Mouse (Mus musculus): ENCODE data around the gene Sertad4. TPM values are rescaled to one million over a fixed set of nuclear protein-coding genes. Genes with fewer than 3 reads are reported as not detected.
A peak's percentile ranks its signal among the peaks of the same experiment; 100 is the strongest.

Gene Sertad4
- polyA plus RNA-seq, 1 experiment from 2014 or later, result 25.2 TPM

- WGBS, result 77% methylated on average over 5 of the region's 5 CpGs
- peaks cover 31% of the 10 kb centered on the region for H3K4me1 ChIP-seq
- H3K36me3 ChIP-seq, result peaks cover 39% of the 10 kb centered on the region
- H3K9ac ChIP-seq, result no peak overlapping the region
- ATAC-seq (ENCODE audit: low FRiP score, low read depth), result no peak
- no peak overlapping the region for H3K4me2 ChIP-seq (replicated peaks)
- no peak overlapping the region for H3K27ac ChIP-seq
- H3K9me3 ChIP-seq, result no peaks in the 10 kb centered on the region
- peaks cover 16% of the 10 kb centered on the region; the same call in 1 of the 2 replicates for H3K27me3 ChIP-seq (replicated peaks)
- no peak overlapping the region for H3K4me3 ChIP-seq
Observed at GRCm38 (mm10) chr1:192849616-192850015, 5.9 kb downstream of the Sertad4 start.

- no peaks in the 10 kb centered on the region for H3K9me3 ChIP-seq
- peaks cover 39% of the 10 kb centered on the region for H3K36me3 ChIP-seq
- 37% methylated on average over 3 of the region's 3 CpGs for WGBS
- H3K4me1 ChIP-seq, result peaks cover 18% of the 10 kb centered on the region
- H3K27ac ChIP-seq, result no peak overlapping the region
- no peak overlapping the region for H3K4me2 ChIP-seq (replicated peaks)
- no peak for ATAC-seq (ENCODE audit: low FRiP score, low read depth)
- 0 out of 2 replicates have a peak, but pooled peaks cover 4% of the 10 kb centered on the region for H3K27me3 ChIP-seq (replicated peaks)
- no peak overlapping the region for H3K9ac ChIP-seq
- no peak overlapping the region for H3K4me3 ChIP-seq
Observed at GRCm38 (mm10) chr1:192847254-192847653, 8.3 kb downstream of the Sertad4 start.

GRCm38 (mm10) chr1:192841094-192841813 is 14.3 kb downstream of the Sertad4 start:
- Histone ChIP-seq H3K9me3 (no peaks in the 10 kb centered on the region), H3K4me3 (no peak overlapping the region), H3K27me3 (replicated peaks) (no peaks in the 10 kb centered on the region), H3K4me2 (replicated peaks) (no peak overlapping the region), H3K9ac (no peak overlapping the region), H3K27ac (no peak overlapping the region), H3K36me3 (peaks cover 6% of the 10 kb centered on the region; the same call in 1 of the 2 replicates), H3K4me1 (no peaks in the 10 kb centered on the region)
- WGBS, result 87% methylated on average over 9 of the region's 9 CpGs
- ATAC-seq (ENCODE audit: low FRiP score, low read depth), result no peak

- H3K4me1 ChIP-seq, result no peaks in the 10 kb centered on the region; the same call in 1 of the 2 replicates
- no peaks in the 10 kb centered on the region for H3K27me3 ChIP-seq (replicated peaks)
- H3K9ac ChIP-seq, result no peak overlapping the region
- H3K36me3 ChIP-seq, result peaks cover 3% of the 10 kb centered on the region; the same call in 1 of the 2 replicates
- 91% methylated on average over 2 of the region's 2 CpGs for WGBS
- no peak for ATAC-seq (ENCODE audit: low FRiP score, low read depth)
- no peaks in the 10 kb centered on the region for H3K9me3 ChIP-seq
- H3K4me2 ChIP-seq (replicated peaks), result no peak overlapping the region
- no peak overlapping the region for H3K27ac ChIP-seq
- H3K4me3 ChIP-seq, result no peak overlapping the region
Observed at GRCm38 (mm10) chr1:192840655-192841054, 14.9 kb downstream of the Sertad4 start.

- Histone ChIP-seq H3K9ac (peak overlapping the region; percentile 61), H3K4me1 (peaks cover 42% of the 10 kb centered on the region), H3K27me3 (replicated peaks) (peaks cover 18% of the 10 kb centered on the region), H3K4me3 (peak overlapping the region; percentile 32), H3K27ac (peak overlapping the region; percentile 94), H3K36me3 (no peaks in the 10 kb centered on the region), H3K4me2 (replicated peaks) (peak overlapping the region; percentile 66), H3K9me3 (no peaks in the 10 kb centered on the region)
- WGBS, result under 1% methylated on average over 18 of the region's 18 CpGs
- ATAC-seq (ENCODE audit: low FRiP score, low read depth), result peak; percentile 67
Observed at GRCm38 (mm10) chr1:192835211-192835681, 20.3 kb downstream of the Sertad4 start.

GRCm38 (mm10) chr1:192834361-192835210 is 21.0 kb downstream of the Sertad4 start:
- H3K9me3 ChIP-seq, result no peaks in the 10 kb centered on the region
- WGBS, result under 1% methylated on average over 63 of the region's 63 CpGs
- peak overlapping the region; percentile 32 for H3K4me3 ChIP-seq
- H3K27ac ChIP-seq, result peak overlapping the region; percentile 94
- no peaks in the 10 kb centered on the region for H3K36me3 ChIP-seq
- H3K27me3 ChIP-seq (replicated peaks), result peaks cover 18% of the 10 kb centered on the region
- H3K9ac ChIP-seq, result peak overlapping the region; percentile 61
- peak; percentile 95 for ATAC-seq (ENCODE audit: low FRiP score, low read depth)
- peaks cover 45% of the 10 kb centered on the region for H3K4me1 ChIP-seq
- H3K4me2 ChIP-seq (replicated peaks), result peak overlapping the region; percentile 66

- peaks cover 18% of the 10 kb centered on the region for H3K27me3 ChIP-seq (replicated peaks)
- no peak overlapping the region for H3K4me3 ChIP-seq
- H3K9me3 ChIP-seq, result no peaks in the 10 kb centered on the region
- peaks cover 50% of the 10 kb centered on the region for H3K4me1 ChIP-seq
- H3K9ac ChIP-seq, result no peak overlapping the region
- 10% methylated on average over 26 of the region's 26 CpGs for WGBS
- peak overlapping the region; percentile 66 for H3K4me2 ChIP-seq (replicated peaks)
- H3K36me3 ChIP-seq, result no peaks in the 10 kb centered on the region
- no peak overlapping the region for H3K27ac ChIP-seq
- ATAC-seq (ENCODE audit: low FRiP score, low read depth), result no peak
Observed at GRCm38 (mm10) chr1:192833586-192833985, 22.0 kb downstream of the Sertad4 start.

- no peaks in the 10 kb centered on the region for H3K9me3 ChIP-seq
- H3K36me3 ChIP-seq, result no peaks in the 10 kb centered on the region
- H3K4me1 ChIP-seq, result peaks cover 50% of the 10 kb centered on the region
- H3K9ac ChIP-seq, result no peak overlapping the region
- 34% methylated on average over 4 of the region's 4 CpGs for WGBS
- no peak overlapping the region for H3K4me3 ChIP-seq
- no peak for ATAC-seq (ENCODE audit: low FRiP score, low read depth)
- no peak overlapping the region for H3K27ac ChIP-seq
- peak overlapping the region; percentile 66; the same call in 1 of the 2 replicates for H3K4me2 ChIP-seq (replicated peaks)
- H3K27me3 ChIP-seq (replicated peaks), result peaks cover 18% of the 10 kb centered on the region
Observed at GRCm38 (mm10) chr1:192833097-192833496, 22.5 kb downstream of the Sertad4 start.

- H3K9ac ChIP-seq, result no peak overlapping the region
- H3K9me3 ChIP-seq, result no peaks in the 10 kb centered on the region
- H3K4me3 ChIP-seq, result no peak overlapping the region
- no peak for ATAC-seq (ENCODE audit: low FRiP score, low read depth)
- peaks cover 50% of the 10 kb centered on the region for H3K4me1 ChIP-seq
- H3K36me3 ChIP-seq, result no peaks in the 10 kb centered on the region
- no peak overlapping the region for H3K27ac ChIP-seq
- H3K27me3 ChIP-seq (replicated peaks), result peaks cover 18% of the 10 kb centered on the region
- no peak overlapping the region for H3K4me2 ChIP-seq (replicated peaks)
- 68% methylated on average over 2 of the region's 2 CpGs for WGBS
Observed at GRCm38 (mm10) chr1:192832338-192832737, 23.2 kb downstream of the Sertad4 start.

- Histone ChIP-seq H3K4me2 (replicated peaks) (no peak overlapping the region), H3K4me1 (peaks cover 54% of the 10 kb centered on the region), H3K36me3 (no peaks in the 10 kb centered on the region), H3K27ac (peak overlapping the region; percentile 26; the same call in 1 of the 2 replicates), H3K27me3 (replicated peaks) (peaks cover 20% of the 10 kb centered on the region), H3K9me3 (no peaks in the 10 kb centered on the region), H3K4me3 (no peak overlapping the region), H3K9ac (no peak overlapping the region)
- WGBS, result 6% methylated on average over 6 of the region's 6 CpGs
- ATAC-seq (ENCODE audit: low FRiP score, low read depth), result no peak
Observed at GRCm38 (mm10) chr1:192830444-192830843, 25.1 kb downstream of the Sertad4 start.

- Histone ChIP-seq H3K27me3 (replicated peaks) (peaks cover 18% of the 10 kb centered on the region), H3K9me3 (no peaks in the 10 kb centered on the region), H3K9ac (no peak overlapping the region), H3K27ac (no peak overlapping the region), H3K4me1 (peaks cover 40% of the 10 kb centered on the region), H3K4me2 (replicated peaks) (no peak overlapping the region), H3K4me3 (no peak overlapping the region), H3K36me3 (no peaks in the 10 kb centered on the region)
- no peak for ATAC-seq (ENCODE audit: low FRiP score, low read depth)
- WGBS, result 54% methylated on average over 7 of the region's 7 CpGs
Observed at GRCm38 (mm10) chr1:192828928-192829327, 26.6 kb downstream of the Sertad4 start.

GRCm38 (mm10) chr1:192827955-192828354 is 27.6 kb downstream of the Sertad4 start:
- Histone ChIP-seq H3K27me3 (replicated peaks) (peaks cover 10% of the 10 kb centered on the region), H3K4me3 (no peak overlapping the region), H3K9me3 (no peaks in the 10 kb centered on the region), H3K36me3 (no peaks in the 10 kb centered on the region), H3K9ac (no peak overlapping the region), H3K4me1 (peaks cover 41% of the 10 kb centered on the region), H3K27ac (no peak overlapping the region), H3K4me2 (replicated peaks) (no peak overlapping the region)
- no peak for ATAC-seq (ENCODE audit: low FRiP score, low read depth)
